Mouse (Mus musculus): ENCODE measurements around the gene Leng1. TPM values are rescaled to one million over a fixed set of nuclear protein-coding genes. Genes with fewer than 3 reads are reported as not detected.
"Not testable (repeated sequence)": the region's sequence is repeated elsewhere in the genome, so short reads cannot be mapped to it uniquely, and the experiment has no call there.

The Leng1 gene
- polyA plus RNA-seq, 1 experiment = 9.5 TPM

- Histone ChIP-seq H3K4me3 (no peak overlapping the region), H3K27me3 (ENCODE audit: control insufficient read depth, insufficient read depth, insufficient read length) (no peaks in the 10 kb centered on the region), H3K79me2 (ENCODE audit: control insufficient read depth, insufficient read depth) (peaks cover 15% of the 10 kb centered on the region), H3K36me3 (ENCODE audit: control insufficient read depth, insufficient read depth) (peaks cover 18% of the 10 kb centered on the region), H3ac (ENCODE audit: control insufficient read depth, insufficient read length) (no peak overlapping the region), H3K4me2 (ENCODE audit: low read depth) (no peak overlapping the region)
- TF ChIP-seq MYOD1 (IDR thresholded peaks at IDR 0.05; ENCODE audit: control insufficient read depth in 1 of 3, insufficient read length in 2 of 3, low read depth in 2 of 3) = no peak
- TF ChIP-seq USF1 (IDR thresholded peaks at IDR 0.05; ENCODE audit: low read depth) = no peak
- TF ChIP-seq POLR2AphosphoS2 (IDR thresholded peaks at IDR 0.05; ENCODE audit: insufficient read length, low read depth) = peak; percentile 76
These were observed 42.2 kb upstream of the Leng1 start for GRCm38 (mm10) chr7:3707568-3708413.

- Histone ChIP-seq H3K36me3 (ENCODE audit: control insufficient read depth, insufficient read depth) (peaks cover 18% of the 10 kb centered on the region), H3K4me3 (no peak overlapping the region), H3ac (ENCODE audit: control insufficient read depth, insufficient read length) (no peak overlapping the region), H3K4me2 (ENCODE audit: low read depth) (no peak overlapping the region), H3K79me2 (ENCODE audit: control insufficient read depth, insufficient read depth) (peaks cover 15% of the 10 kb centered on the region), H3K27me3 (ENCODE audit: control insufficient read depth, insufficient read depth, insufficient read length) (no peaks in the 10 kb centered on the region)
- TF ChIP-seq TCF12 (IDR thresholded peaks at IDR 0.05; ENCODE audit: insufficient read depth, poor library complexity, severe bottlenecking) (no peak), REST (IDR thresholded peaks at IDR 0.05; ENCODE audit: insufficient read depth, insufficient read length) (no peak), CEBPB (IDR thresholded peaks at IDR 0.05; ENCODE audit: insufficient read depth, poor library complexity, severe bottlenecking) (no peak), MAX (IDR thresholded peaks at IDR 0.05; ENCODE audit: low read depth) (no peak), USF1 (IDR thresholded peaks at IDR 0.05; ENCODE audit: low read depth) (no peak), MYOG (IDR thresholded peaks at IDR 0.05; ENCODE audit: control insufficient read depth in 1 of 3, insufficient read depth in 1 of 3, insufficient read length in 2 of 3, low read depth in 2 of 3) (no peak), TCF3 (IDR thresholded peaks at IDR 0.05; ENCODE audit: insufficient read length, low read depth) (no peak), SRF (IDR thresholded peaks at IDR 0.05; ENCODE audit: control insufficient read depth, insufficient read length, low read depth) (no peak), POLR2A (IDR thresholded peaks at IDR 0.05; ENCODE audit: insufficient read length, low read depth) (no peak), E2F4 (IDR thresholded peaks at IDR 0.05; ENCODE audit: insufficient read depth) (no peak), MYOD1 (IDR thresholded peaks at IDR 0.05; ENCODE audit: control insufficient read depth in 1 of 3, insufficient read length in 2 of 3, low read depth in 2 of 3) (no peak), POLR2AphosphoS2 (IDR thresholded peaks at IDR 0.05; ENCODE audit: insufficient read length, low read depth) (no peak)
These were observed 41.4 kb upstream of the Leng1 start for GRCm38 (mm10) chr7:3707027-3707426.

GRCm38 (mm10) chr7:3706343-3706934 is 40.8 kb upstream of the Leng1 start:
- Histone ChIP-seq H3K27me3 (ENCODE audit: control insufficient read depth, insufficient read depth, insufficient read length) (no peaks in the 10 kb centered on the region), H3K79me2 (ENCODE audit: control insufficient read depth, insufficient read depth) (peaks cover 15% of the 10 kb centered on the region), H3K4me2 (ENCODE audit: low read depth) (peak overlapping the region; percentile 84), H3K36me3 (ENCODE audit: control insufficient read depth, insufficient read depth) (peaks cover 18% of the 10 kb centered on the region), H3ac (ENCODE audit: control insufficient read depth, insufficient read length) (no peak overlapping the region), H3K4me3 (peak overlapping the region; percentile 94)
- TF ChIP-seq POLR2AphosphoS2 (IDR thresholded peaks at IDR 0.05; ENCODE audit: insufficient read length, low read depth) = no peak

- Histone ChIP-seq H3ac (ENCODE audit: control insufficient read depth, insufficient read length) (no peak overlapping the region), H3K4me2 (ENCODE audit: low read depth) (peak overlapping the region; percentile 84), H3K4me3 (peak overlapping the region; percentile 94), H3K36me3 (ENCODE audit: control insufficient read depth, insufficient read depth) (peaks cover 18% of the 10 kb centered on the region), H3K27me3 (ENCODE audit: control insufficient read depth, insufficient read depth, insufficient read length) (no peaks in the 10 kb centered on the region), H3K79me2 (ENCODE audit: control insufficient read depth, insufficient read depth) (peaks cover 15% of the 10 kb centered on the region)
- TF ChIP-seq REST (IDR thresholded peaks at IDR 0.05; ENCODE audit: insufficient read depth, insufficient read length) (no peak), POLR2AphosphoS2 (IDR thresholded peaks at IDR 0.05; ENCODE audit: insufficient read length, low read depth) (no peak), TCF12 (IDR thresholded peaks at IDR 0.05; ENCODE audit: insufficient read depth, poor library complexity, severe bottlenecking) (no peak), USF1 (IDR thresholded peaks at IDR 0.05; ENCODE audit: low read depth) (no peak), TCF3 (IDR thresholded peaks at IDR 0.05; ENCODE audit: insufficient read length, low read depth) (no peak), E2F4 (IDR thresholded peaks at IDR 0.05; ENCODE audit: insufficient read depth) (no peak), SRF (IDR thresholded peaks at IDR 0.05; ENCODE audit: control insufficient read depth, insufficient read length, low read depth) (no peak), POLR2A (IDR thresholded peaks at IDR 0.05; ENCODE audit: insufficient read length, low read depth) (no peak), MYOG (IDR thresholded peaks at IDR 0.05; ENCODE audit: control insufficient read depth in 1 of 3, insufficient read depth in 1 of 3, insufficient read length in 2 of 3, low read depth in 2 of 3) (no peak), MYOD1 (IDR thresholded peaks at IDR 0.05; ENCODE audit: control insufficient read depth in 1 of 3, insufficient read length in 2 of 3, low read depth in 2 of 3) (no peak), MAX (IDR thresholded peaks at IDR 0.05; ENCODE audit: low read depth) (no peak)
These were observed 40.3 kb upstream of the Leng1 start for GRCm38 (mm10) chr7:3705911-3706310.

GRCm38 (mm10) chr7:3705461-3705860 is 39.8 kb upstream of the Leng1 start:
- H3K27me3 ChIP-seq (ENCODE audit: control insufficient read depth, insufficient read depth, insufficient read length); H3ac ChIP-seq (ENCODE audit: control insufficient read depth, insufficient read length): not testable (repeated sequence)
- peak overlapping the region; percentile 94 for H3K4me3 ChIP-seq
- H3K4me2 ChIP-seq (ENCODE audit: low read depth) = peak overlapping the region; percentile 84
- peaks cover 18% of the 10 kb centered on the region for H3K36me3 ChIP-seq (ENCODE audit: control insufficient read depth, insufficient read depth)
- H3K79me2 ChIP-seq (ENCODE audit: control insufficient read depth, insufficient read depth) = peaks cover 15% of the 10 kb centered on the region
